Mouse (Mus musculus) CH12.LX (cell line): ENCODE measurements around the gene Cmtm4. TPM values are rescaled to one million over a fixed set of nuclear protein-coding genes. Genes with fewer than 3 reads are reported as not detected.

Experiments
- DNase-seq: peaks from one replicate; pipeline ENCODE4 v3.0.0-alpha.2; 2013; ENCODE audit errors: extremely low read depth
- H3K27ac ChIP-seq: 2 replicates; pipeline ENCODE4 v1.5.1; 2012; ENCODE audit warnings: low read depth, mild to moderate bottlenecking, control low read depth, moderate library complexity; ENCODE audit not compliant: insufficient read depth
- H3K27me3 ChIP-seq: replicated peaks from 2 replicates; pipeline ENCODE3; 2012; ENCODE audit warnings: inconsistent platforms
- H3K36me3 ChIP-seq, 2 experiments: replicated peaks in 1 of 2; 2 replicates each; pipeline versions ENCODE3 to v1.6.1; 2012; ENCODE audit warnings: inconsistent platforms in 1 of 2, low read length in 1 of 2, mild to moderate bottlenecking in 1 of 2, mixed read lengths in 1 of 2, moderate library complexity in 1 of 2; ENCODE audit not compliant: control insufficient read depth in 1 of 2, insufficient read depth in 1 of 2
- H3K4me1 ChIP-seq, 2 experiments: 2 replicates each; pipeline ENCODE4 v1.6.1; 2012; ENCODE audit warnings: inconsistent platforms in 1 of 2, moderate library complexity in 1 of 2; ENCODE audit not compliant: insufficient read depth in 2 of 2, control insufficient read depth in 1 of 2
- H3K4me2 ChIP-seq: 2 replicates; pipeline ENCODE4 v1.6.1; 2012; ENCODE audit warnings: low read depth, mild to moderate bottlenecking, control low read depth; ENCODE audit not compliant: poor library complexity, insufficient read depth, severe bottlenecking
- H3K4me3 ChIP-seq, 3 experiments: fragments of 150-350 bp in 1 of 3; sonication (generic) in 1 of 3; replicated peaks in 1 of 3; 2 replicates each; pipeline versions ENCODE3 to v1.5.1; 2011 to 2012; ENCODE audit warnings: low read depth in 2 of 3, low read length in 2 of 3, mild to moderate bottlenecking in 2 of 3, moderate library complexity in 2 of 3, control low read depth in 1 of 3, improper control_type of control experiment in 1 of 3, inconsistent platforms in 1 of 3, mixed read lengths in 1 of 3; ENCODE audit not compliant: poor library complexity in 1 of 3
- H3K79me2 ChIP-seq: replicated peaks from 2 replicates; pipeline ENCODE4 v1.6.1; 2012; ENCODE audit warnings: mild to moderate bottlenecking, moderate library complexity; ENCODE audit not compliant: control insufficient read depth, poor library complexity, insufficient read depth, severe bottlenecking; ENCODE audit errors: extremely low read depth
- H3K9ac ChIP-seq: 2 replicates; pipeline ENCODE4 v1.6.1; 2012; ENCODE audit warnings: low read depth, mild to moderate bottlenecking, control low read depth, moderate library complexity; ENCODE audit not compliant: insufficient read depth
- H3K9me3 ChIP-seq: replicated peaks from 2 replicates; pipeline ENCODE3; 2012; ENCODE audit warnings: low read length, inconsistent platforms, mixed read lengths
- CHD1 ChIP-seq: IDR thresholded peaks from 2 replicates; pipeline ENCODE4 v1.6.1; 2012; ENCODE audit warnings: low read depth, low read length, improper control_type of control experiment, inconsistent platforms
- E2F4 ChIP-seq: IDR thresholded peaks from 2 replicates; pipeline ENCODE4 v1.6.1; 2011; ENCODE audit warnings: low read depth, low read length, improper control_type of control experiment; ENCODE audit not compliant: insufficient replicate concordance
- EP300 ChIP-seq: IDR thresholded peaks from 2 replicates; pipeline ENCODE4 v1.6.1; 2011; ENCODE audit warnings: low read length, improper control_type of control experiment
- ETS1 ChIP-seq: conservative IDR thresholded peaks from 2 replicates; pipeline ENCODE4 v1.6.1; 2012; ENCODE audit warnings: low read depth, mild to moderate bottlenecking, inconsistent platforms, low read length, improper control_type of control experiment, moderate library complexity
- JUN ChIP-seq: IDR thresholded peaks from 2 replicates; pipeline ENCODE4 v1.6.1; 2011; ENCODE audit warnings: low read depth, mild to moderate bottlenecking, low read length, improper control_type of control experiment, moderate library complexity; ENCODE audit not compliant: insufficient read depth
- KAT2A ChIP-seq: IDR thresholded peaks from 2 replicates; pipeline ENCODE4 v1.6.1; 2012; ENCODE audit warnings: low read length, improper control_type of control experiment, inconsistent platforms; ENCODE audit not compliant: insufficient replicate concordance
- MAFK ChIP-seq: IDR thresholded peaks from 2 replicates; pipeline ENCODE4 v1.6.1; 2011; ENCODE audit warnings: low read length, improper control_type of control experiment; ENCODE audit not compliant: insufficient replicate concordance
- MEF2A ChIP-seq: IDR thresholded peaks from 2 replicates; pipeline ENCODE4 v1.6.1; 2014; ENCODE audit warnings: low read depth, mild to moderate bottlenecking, inconsistent platforms, low read length, improper control_type of control experiment, borderline replicate concordance
- MYC ChIP-seq: IDR thresholded peaks from 2 replicates; pipeline ENCODE4 v1.6.1; 2011; ENCODE audit warnings: low read depth, mild to moderate bottlenecking, improper control_type of control experiment, low read length
- NELFE ChIP-seq: IDR thresholded peaks from 2 replicates; pipeline ENCODE4 v1.6.1; 2011; ENCODE audit warnings: low read depth, low read length, improper control_type of control experiment
- NRF1 ChIP-seq: IDR thresholded peaks from 2 replicates; pipeline ENCODE4 v1.6.1; 2014; ENCODE audit warnings: low read depth, mild to moderate bottlenecking, inconsistent platforms, low read length, improper control_type of control experiment, moderate library complexity
- POLR2A ChIP-seq: IDR thresholded peaks from 2 replicates; pipeline ENCODE4 v1.6.1; 2011; ENCODE audit warnings: low read depth, mild to moderate bottlenecking, improper control_type of control experiment, low read length
- RAD21 ChIP-seq: IDR thresholded peaks from 2 replicates; pipeline ENCODE4 v1.6.1; 2011; ENCODE audit warnings: low read depth, mild to moderate bottlenecking, low read length, improper control_type of control experiment, moderate library complexity
- UBTF ChIP-seq: IDR thresholded peaks from 2 replicates; pipeline ENCODE4 v1.6.1; 2012; ENCODE audit warnings: low read depth, mild to moderate bottlenecking, inconsistent platforms, low read length, improper control_type of control experiment, moderate library complexity
- ZC3H11A ChIP-seq: IDR thresholded peaks from 2 replicates; pipeline ENCODE4 v1.6.1; 2012; ENCODE audit warnings: low read depth, mild to moderate bottlenecking, inconsistent platforms, low read length, improper control_type of control experiment
- ZKSCAN1 ChIP-seq: IDR thresholded peaks from 2 replicates; pipeline ENCODE4 v1.6.1; 2012; ENCODE audit warnings: low read depth, inconsistent platforms, low read length, improper control_type of control experiment, borderline replicate concordance
- ZMIZ1 ChIP-seq: IDR thresholded peaks from 2 replicates; pipeline ENCODE4 v1.6.1; 2012; ENCODE audit warnings: low read depth, mild to moderate bottlenecking, inconsistent platforms, low read length, improper control_type of control experiment
- dilution Hi-C: fragments of 300-500 bp; cut with MboI; formaldehyde crosslinking; loops from 2 replicates; pipeline ENCODE4 v1.14.3; 2020; ENCODE audit warnings: low sequenced_read_pairs; ENCODE audit not compliant: extremely low pct_unique_long_range_greater_than_20kb, extremely low pct_ligation_motif_present
- in situ Hi-C: fragments of 300-500 bp; cut with MboI; formaldehyde crosslinking; loops from 3 replicates; pipeline ENCODE4 v1.14.3; 2019; ENCODE audit warnings: low sequenced_read_pairs, low pct_ligation_motif_present, low pct_unique_long_range_greater_than_20kb, mixed read lengths
- polyA plus RNA-seq: library from polyadenylated mRNA; unstranded; fragments of >175 nt; gene quantifications from 2 replicates; pipeline ENCODE4 v1.2.1, GENCODE M21; 2012; ENCODE audit warnings: low read depth; ENCODE audit not compliant: insufficient read length
- total RNA-seq, 2 experiments: library from RNA; depleted of rRNA; stranded (reverse); fragments of 300-350 nt in 1 of 2; fragments of >200 nt in 1 of 2; gene quantifications; 2 replicates each; pipeline ENCODE4 v1.2.3; 2012 to 2014

Gene Cmtm4
- total and polyA plus RNA-seq, 3 experiments, result 2.3 to 3.0 (median 2.6) TPM

DNA sequence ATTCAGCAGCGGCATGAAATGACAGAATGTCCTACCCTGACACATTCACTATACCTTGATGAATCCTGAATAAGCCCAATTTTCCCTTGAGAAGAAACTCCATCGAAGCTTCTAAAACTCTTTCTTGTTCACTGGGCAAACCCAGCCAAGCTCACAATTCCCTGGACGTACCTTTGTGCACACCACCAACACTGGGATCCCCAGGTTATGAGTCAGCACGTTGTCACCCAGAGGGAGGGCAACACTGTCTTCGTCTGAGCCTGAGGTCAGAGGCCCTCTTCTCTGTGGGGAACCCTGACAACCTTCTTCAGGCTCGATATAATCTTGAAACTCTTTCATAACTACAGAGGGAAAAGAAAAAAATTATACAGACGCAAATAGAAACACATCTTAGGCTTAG lies 34.6 kb upstream of the Cmtm4 start:
- Histone ChIP-seq H3K4me1 (0 out of 4 replicates have a peak, but pooled peaks cover 0 to 7% of the 10 kb centered on the region in 2 experiments), H3K79me2 (no peaks in the 10 kb centered on the region), H3K9ac (no peak overlapping the region), H3K27me3 (no peaks in the 10 kb centered on the region), H3K4me3 (no peak overlapping the region), H3K4me2 (no peak overlapping the region), H3K9me3 (peaks cover 2% of the 10 kb centered on the region), H3K27ac (no peak overlapping the region), H3K36me3 (peaks cover 74 to 96% of the 10 kb centered on the region in 2 experiments)
- DNase-seq, result no peak
- in situ Hi-C loops (no loop called here), dilution Hi-C loops (no loop called here)
- TF ChIP-seq NELFE (no peak), MEF2A (no peak)

DNA sequence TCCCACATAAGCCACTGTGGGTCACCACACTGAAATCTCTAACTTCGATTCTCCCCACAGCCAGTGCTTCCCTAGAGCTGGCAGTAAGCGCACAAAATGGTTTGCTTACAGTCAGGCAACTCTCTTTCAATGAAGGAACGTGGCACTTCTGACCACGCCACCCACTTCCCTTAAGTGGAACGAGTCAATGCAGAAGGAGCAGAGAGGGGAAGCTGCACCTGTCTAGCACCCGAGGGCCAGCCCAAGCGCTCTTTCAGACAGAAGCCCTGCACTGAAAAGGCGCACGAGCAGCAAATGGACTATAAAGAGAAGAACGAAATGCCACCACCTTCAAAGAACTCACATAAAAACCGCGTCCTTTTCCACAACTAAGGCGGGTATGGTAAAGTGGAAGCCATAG lies 32.1 kb upstream of the Cmtm4 start:
- peaks cover 2% of the 10 kb centered on the region for H3K9me3 ChIP-seq
- TF ChIP-seq ZKSCAN1 (no peak), RAD21 (no peak), MYC (no peak), KAT2A (no peak), NRF1 (no peak), UBTF (no peak), E2F4 (no peak)
- dilution Hi-C loops (no loop called here), in situ Hi-C loops (no loop called here)
- H3K36me3 ChIP-seq, result peaks cover 71 to 95% of the 10 kb centered on the region in 2 experiments
- no peak overlapping the region for H3K4me3 ChIP-seq
- no peaks in the 10 kb centered on the region for H3K79me2 ChIP-seq
- no peak overlapping the region for H3K9ac ChIP-seq
- no peak overlapping the region for H3K27ac ChIP-seq
- H3K27me3 ChIP-seq, result no peaks in the 10 kb centered on the region
- no peaks in the 10 kb centered on the region for H3K4me1 ChIP-seq
- no peak for DNase-seq
- no peak overlapping the region for H3K4me2 ChIP-seq

DNA sequence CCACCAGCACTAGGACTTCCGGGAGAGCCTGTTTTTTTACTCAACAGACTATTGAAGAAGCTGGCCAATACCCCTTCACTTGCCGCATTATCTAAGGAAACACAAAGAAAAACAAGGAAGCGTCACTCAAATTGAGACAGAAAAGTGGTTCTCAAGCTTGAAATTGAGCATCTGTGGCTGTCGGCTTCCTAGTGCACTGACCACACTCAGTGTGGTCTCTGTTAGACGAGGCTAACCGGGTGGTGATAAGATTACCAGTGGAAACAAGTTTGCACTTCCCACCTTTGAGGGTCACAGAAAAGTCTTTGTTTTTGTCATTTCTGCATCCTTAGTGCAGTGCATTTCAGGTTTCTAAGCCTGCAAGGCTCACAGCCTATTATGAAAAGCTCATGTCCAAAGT lies 26.7 kb upstream of the Cmtm4 start:
- Histone ChIP-seq H3K4me2 (no peak overlapping the region), H3K9ac (no peak overlapping the region), H3K27ac (no peak overlapping the region), H3K4me1 (peaks cover 0 to 4% of the 10 kb centered on the region in 2 experiments; a peak in 1 of 4 replicates), H3K9me3 (no peaks in the 10 kb centered on the region), H3K4me3 (no peak overlapping the region), H3K27me3 (no peaks in the 10 kb centered on the region), H3K79me2 (no peaks in the 10 kb centered on the region), H3K36me3 (peaks cover 70 to 92% of the 10 kb centered on the region in 2 experiments)
- in situ Hi-C loops (no loop called here), dilution Hi-C loops (no loop called here)
- DNase-seq, result no peak
- TF ChIP-seq UBTF (no peak), POLR2A (no peak), NRF1 (no peak), ZMIZ1 (no peak), EP300 (no peak), CHD1 (no peak), RAD21 (no peak), ETS1 (no peak), MAFK (no peak), JUN (no peak), ZC3H11A (no peak)
